Comparison of ENCODE assay signal across 8 mouse cellular contexts in genomic region chr4:42949051-42949675, GRCm38 (mm10). TPM values are rescaled to one million over a fixed set of nuclear protein-coding genes. Genes with fewer than 3 reads are reported as not detected.
A peak's percentile ranks its signal among the peaks of the same experiment; 100 is the strongest.
DNase-seq lines count a peak whose midpoint lies in the region; ATAC-seq and TF ChIP-seq lines count a peak whose summit lies in the region.

No protein-coding gene starts in this region.

- H3K27me3 ChIP-seq in kidney, adult 2 months (replicated peaks; ENCODE audit: control insufficient read depth, insufficient read depth, low read length) = no peaks in the 10 kb centered on the region
- H3K27me3 ChIP-seq in hindbrain, embryonic 13.5 days = 0 out of 2 replicates have a peak, but pooled peaks cover 3% of the 10 kb centered on the region
- no peaks in the 10 kb centered on the region for H3K27me3 ChIP-seq in midbrain, embryonic 11.5 days (ENCODE audit: control insufficient read depth, insufficient read depth, low read length)

- WGBS in kidney, adult 2 months = 7% methylated on average over 14 of the region's 14 CpGs
- 11% methylated on average over 14 of the region's 14 CpGs for WGBS in bone marrow, adult 2 months
- 12% methylated on average over 14 of the region's 14 CpGs for WGBS in hindbrain, embryonic 13.5 days
- 15% methylated on average over 14 of the region's 14 CpGs for WGBS in midbrain, embryonic 11.5 days

- no peaks in the 10 kb centered on the region for H3K9me3 ChIP-seq in hindbrain, embryonic 13.5 days
- no peaks in the 10 kb centered on the region for H3K9me3 ChIP-seq in midbrain, embryonic 11.5 days (ENCODE audit: control insufficient read depth, low read length)

- H3K4me1 ChIP-seq in kidney, adult 2 months (ENCODE audit: control insufficient read depth, insufficient read depth, low read length) = peaks cover 8% of the 10 kb centered on the region; the same call in 1 of the 2 replicates
- H3K4me1 ChIP-seq in bone marrow, adult 2 months (ENCODE audit: control insufficient read depth, insufficient read depth, low read length) = no peaks in the 10 kb centered on the region; the same call in 1 of the 2 replicates
- H3K4me1 ChIP-seq in hindbrain, embryonic 13.5 days (replicated peaks) = peaks cover 74% of the 10 kb centered on the region
- peaks cover 64% of the 10 kb centered on the region for H3K4me1 ChIP-seq in midbrain, embryonic 11.5 days (ENCODE audit: control insufficient read depth, insufficient read depth, low read length)

- H3K4me3 ChIP-seq in kidney, adult 2 months (ENCODE audit: insufficient read depth, low read depth, low read length) = peak overlapping the region; percentile 39
- H3K4me3 ChIP-seq in bone marrow, adult 2 months (replicated peaks; ENCODE audit: control insufficient read depth, low read depth, low read length) = peak overlapping the region; percentile 45
- peak overlapping the region; percentile 76 for H3K4me3 ChIP-seq in hindbrain, embryonic 13.5 days
- peak overlapping the region; percentile 20; the same call in 1 of the 2 replicates for H3K4me3 ChIP-seq in midbrain, embryonic 11.5 days (ENCODE audit: low read depth, low read length)

- no peak for ATAC-seq in hindbrain, embryonic 13.5 days (ENCODE audit: low FRiP score)
- ATAC-seq in midbrain, embryonic 11.5 days (ENCODE audit: low FRiP score) = no peak
- ATAC-seq in cerebellum, adult (ENCODE audit: insufficient number of reproducible peaks, low FRiP score, low TSS enrichment) = no peak

- H3K36me3 ChIP-seq in kidney, adult 2 months (ENCODE audit: control insufficient read depth, insufficient read depth, low read length) = no peaks in the 10 kb centered on the region
- peaks cover 4% of the 10 kb centered on the region; the same call in 1 of the 2 replicates for H3K36me3 ChIP-seq in hindbrain, embryonic 13.5 days
- no peaks in the 10 kb centered on the region for H3K36me3 ChIP-seq in midbrain, embryonic 11.5 days (ENCODE audit: control insufficient read depth, insufficient read depth, low read length)

- no peak for TF ChIP-seq POLR2A in kidney, adult 2 months (IDR thresholded peaks at IDR 0.05; ENCODE audit: low read depth, low read length)
- TF ChIP-seq POLR2A in bone marrow, adult 2 months (IDR thresholded peaks at IDR 0.05; ENCODE audit: borderline replicate concordance, control insufficient read depth, low read depth, low read length) = no peak

- no peak for DNase-seq in kidney, adult 2 months
- DNase-seq in kidney, adult 8-10 months = no peak
- DNase-seq in midbrain, embryonic 11.5 days (ENCODE audit: low spot score, missing footprints) = peak; percentile 93
- no peak for DNase-seq in thymus, adult 18-20 months
- DNase-seq in adrenal gland, postnatal 36 days = no peak

- no peak overlapping the region for H3K27ac ChIP-seq in kidney, adult 2 months (ENCODE audit: insufficient read depth, low read depth, low read length)
- H3K27ac ChIP-seq in bone marrow, adult 2 months (ENCODE audit: control insufficient read depth, insufficient read depth, low read depth, low read length, poor library complexity) = no peak overlapping the region
- H3K27ac ChIP-seq in hindbrain, embryonic 13.5 days = peak overlapping the region; percentile 87
- peak overlapping the region; percentile 50; the same call in 1 of the 2 replicates for H3K27ac ChIP-seq in midbrain, embryonic 11.5 days (ENCODE audit: low read depth, low read length)

- no peak for TF ChIP-seq CTCF in kidney, adult 2 months (conservative IDR thresholded peaks at IDR 0.05; ENCODE audit: insufficient read depth, insufficient read length, low read depth, low read length)
- TF ChIP-seq CTCF in bone marrow, adult 2 months (IDR thresholded peaks at IDR 0.05; ENCODE audit: control insufficient read depth, insufficient read depth, low read length) = no peak

- H3K4me2 ChIP-seq in hindbrain, embryonic 13.5 days = peak overlapping the region; percentile 99
- H3K4me2 ChIP-seq in midbrain, embryonic 11.5 days = peak overlapping the region; percentile 93

- H3K9ac ChIP-seq in hindbrain, embryonic 13.5 days = peak overlapping the region; percentile 51
- peak overlapping the region; percentile 38; the same call in 1 of the 2 replicates for H3K9ac ChIP-seq in midbrain, embryonic 11.5 days (ENCODE audit: low read length)

RNA-seq across cellular contexts. Expression of gene Dnajb5, which starts 0.5 kb away (rescaled TPM):
- 6.5 and 8.1 TPM in 2 replicates for polyA plus RNA-seq in kidney, adult 2 months (2012; rRNA removed)
- 2.1 and 2.8 TPM in 2 replicates for polyA plus RNA-seq in bone marrow, adult 2 months (2011; ENCODE audit: insufficient read depth, insufficient read length, low replicate concordance, missing spikeins)
- 51.0 and 51.2 TPM in 2 replicates for polyA plus RNA-seq in hindbrain, embryonic 13.5 days (2015; fragmentation: Nextera tagmentation; extraction: Ambion mirVana)
- 17.6 and 22.3 TPM in 2 replicates for polyA plus RNA-seq in midbrain, embryonic 11.5 days (2014; fragmentation: Nextera tagmentation; extraction: Ambion mirVana)
- 10 to 100 TPM; 10.9 to 35.1 TPM for total RNA-seq in adrenal gland, postnatal 36 days (2021)

RNA-seq across cellular contexts. Expression of gene 1700022I11Rik, which starts 20.2 kb away (rescaled TPM):
- not detected in 2 replicates for polyA plus RNA-seq in kidney, adult 2 months (2012; rRNA removed)
- not detected in 2 replicates for polyA plus RNA-seq in bone marrow, adult 2 months (2011; ENCODE audit: insufficient read depth, insufficient read length, low replicate concordance, missing spikeins)
- 0.63 and 0.70 TPM in 2 replicates for polyA plus RNA-seq in hindbrain, embryonic 13.5 days (2015; fragmentation: Nextera tagmentation; extraction: Ambion mirVana)
- 0.52 and 0.60 TPM in 2 replicates for polyA plus RNA-seq in midbrain, embryonic 11.5 days (2014; fragmentation: Nextera tagmentation; extraction: Ambion mirVana)
- total RNA-seq in adrenal gland, postnatal 36 days (2021) = not detected

RNA-seq across cellular contexts. Expression of gene Phf24, which starts 32.7 kb away (rescaled TPM):
- 1.1 TPM in 2 replicates for polyA plus RNA-seq in kidney, adult 2 months (2012; rRNA removed)
- not detected in 2 replicates for polyA plus RNA-seq in bone marrow, adult 2 months (2011; ENCODE audit: insufficient read depth, insufficient read length, low replicate concordance, missing spikeins)
- polyA plus RNA-seq in hindbrain, embryonic 13.5 days (2015; fragmentation: Nextera tagmentation; extraction: Ambion mirVana) = 21.7 and 23.0 TPM in 2 replicates
- 2.2 and 2.9 TPM in 2 replicates for polyA plus RNA-seq in midbrain, embryonic 11.5 days (2014; fragmentation: Nextera tagmentation; extraction: Ambion mirVana)
- 1 to 10 TPM; 1.3 to 1.8 TPM for total RNA-seq in adrenal gland, postnatal 36 days (2021)

RNA-seq across cellular contexts. Expression of gene Vcp, which starts 51.1 kb away (rescaled TPM):
- 112 and 130 TPM in 2 replicates for polyA plus RNA-seq in kidney, adult 2 months (2012; rRNA removed)
- polyA plus RNA-seq in bone marrow, adult 2 months (2011; ENCODE audit: insufficient read depth, insufficient read length, low replicate concordance, missing spikeins) = 57.6 and 93.9 TPM in 2 replicates
- 524 and 526 TPM in 2 replicates for polyA plus RNA-seq in hindbrain, embryonic 13.5 days (2015; fragmentation: Nextera tagmentation; extraction: Ambion mirVana)
- polyA plus RNA-seq in midbrain, embryonic 11.5 days (2014; fragmentation: Nextera tagmentation; extraction: Ambion mirVana) = 635 and 667 TPM in 2 replicates
- 100 to 1,000 TPM; 332 to 368 TPM for total RNA-seq in adrenal gland, postnatal 36 days (2021)

Comparison
In these comparisons a context has a peak if more than half of its experiments do, and no peak if none do; other contexts are left out.
1. H3K27ac ChIP-seq: peak in hindbrain, embryonic 13.5 days (single experiment) and midbrain, embryonic 11.5 days (single experiment); none in kidney, adult 2 months (single experiment) and bone marrow, adult 2 months (single experiment).
2. H3K4me3 ChIP-seq: peak in every context shown above with its lines; median percentile 76 in hindbrain, embryonic 13.5 days; 45 in bone marrow, adult 2 months; 39 in kidney, adult 2 months; 20 in midbrain, embryonic 11.5 days.